Mouse (Mus musculus): Measurements from ENCODE around the gene Hunk.

Gene Hunk

DNA sequence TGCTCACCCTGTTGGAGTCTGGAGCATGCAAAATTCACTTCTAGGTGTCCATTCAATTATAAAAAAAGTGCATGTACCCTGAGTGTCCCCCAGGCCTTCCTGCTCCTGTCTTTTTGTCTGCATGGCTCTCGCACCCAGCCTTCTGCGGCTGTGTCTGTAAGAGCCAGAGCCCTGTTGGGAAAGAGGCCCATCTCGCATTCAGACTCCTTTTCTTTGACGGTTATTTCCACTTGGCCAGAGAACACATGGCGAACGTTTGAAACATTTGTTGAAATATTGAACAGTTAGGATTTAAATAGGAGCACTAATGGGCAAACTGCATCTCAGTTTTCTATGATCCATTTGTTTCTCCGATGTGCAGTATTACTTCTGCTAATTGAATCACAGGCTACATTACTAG, 99.3 kb downstream of the Hunk start:
- Histone ChIP-seq H3K27me3 (ENCODE audit: insufficient read depth, low read length) (no peaks in the 10 kb centered on the region), H3K9me3 (ENCODE audit: low read length) (no peaks in the 10 kb centered on the region), H3K4me3 (replicated peaks; ENCODE audit: low read length) (no peak overlapping the region), H3K36me3 (ENCODE audit: insufficient read depth, low read length) (peaks cover 51% of the 10 kb centered on the region), H3K4me1 (replicated peaks; ENCODE audit: low read depth, low read length) (no peaks in the 10 kb centered on the region)
- no peak for TF ChIP-seq NANOG (IDR thresholded peaks at IDR 0.05; ENCODE audit: borderline replicate concordance, low read length)
- no peak for TF ChIP-seq POU5F1 (IDR thresholded peaks at IDR 0.05; ENCODE audit: borderline replicate concordance, low read length)
- no peak for TF ChIP-seq CTCF (conservative IDR thresholded peaks at IDR 0.05; ENCODE audit: low read length)

DNA sequence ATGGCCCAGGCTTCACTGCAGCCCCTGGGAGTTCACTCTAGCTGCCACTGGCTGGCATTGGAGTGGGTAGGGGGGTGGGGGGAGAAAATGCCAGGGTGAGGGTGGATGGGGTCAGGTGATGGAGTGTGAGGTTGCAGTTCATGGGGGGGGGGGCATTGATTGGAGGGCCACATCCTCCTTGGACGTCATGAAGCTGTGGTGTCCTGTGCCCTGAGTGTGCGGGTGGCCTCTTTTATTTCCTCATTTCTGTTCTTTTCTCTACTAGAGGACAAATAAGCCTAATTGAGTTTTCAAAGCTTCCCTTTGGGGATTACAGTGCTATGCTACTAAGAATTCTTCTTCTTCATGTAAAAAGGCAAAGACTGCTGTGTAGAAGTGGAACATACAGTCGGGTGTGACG, 99.8 kb downstream of the Hunk start:
- no peak for TF ChIP-seq CTCF (conservative IDR thresholded peaks at IDR 0.05; ENCODE audit: low read length)
- TF ChIP-seq NANOG (IDR thresholded peaks at IDR 0.05; ENCODE audit: borderline replicate concordance, low read length): no peak
- TF ChIP-seq POU5F1 (IDR thresholded peaks at IDR 0.05; ENCODE audit: borderline replicate concordance, low read length): no peak
- Histone ChIP-seq H3K36me3 (ENCODE audit: insufficient read depth, low read length) (peaks cover 50% of the 10 kb centered on the region), H3K27me3 (ENCODE audit: insufficient read depth, low read length) (no peaks in the 10 kb centered on the region), H3K9me3 (ENCODE audit: low read length) (no peaks in the 10 kb centered on the region), H3K4me1 (replicated peaks; ENCODE audit: low read depth, low read length) (no peaks in the 10 kb centered on the region), H3K4me3 (replicated peaks; ENCODE audit: low read length) (no peak overlapping the region)

DNA sequence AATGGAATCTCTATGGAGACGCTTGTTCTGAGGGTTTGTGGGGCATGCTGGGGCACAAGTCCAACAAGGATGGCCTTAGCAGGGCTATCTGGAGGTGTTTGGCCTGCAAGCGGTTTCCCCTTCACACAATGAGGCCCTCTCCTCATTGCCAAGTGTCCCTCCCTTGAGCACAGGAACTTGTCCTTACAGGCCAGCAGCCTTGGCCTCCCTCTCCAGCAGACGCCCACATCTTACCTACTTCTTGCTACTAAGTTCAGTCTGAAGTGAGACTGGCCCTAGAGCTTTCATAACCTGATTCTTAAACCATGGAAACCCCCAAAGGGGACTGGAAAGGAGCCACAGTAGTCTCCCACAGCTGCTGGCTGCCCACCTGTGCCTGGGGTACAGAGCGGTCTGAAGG, 104.3 kb downstream of the Hunk start:
- no peak for TF ChIP-seq POU5F1 (IDR thresholded peaks at IDR 0.05; ENCODE audit: borderline replicate concordance, low read length)
- TF ChIP-seq CTCF (conservative IDR thresholded peaks at IDR 0.05; ENCODE audit: low read length): no peak
- no peak for TF ChIP-seq NANOG (IDR thresholded peaks at IDR 0.05; ENCODE audit: borderline replicate concordance, low read length)
- no peaks in the 10 kb centered on the region for H3K9me3 ChIP-seq (ENCODE audit: low read length)
- H3K4me3 ChIP-seq (replicated peaks; ENCODE audit: low read length): no peak overlapping the region
- H3K36me3 ChIP-seq (ENCODE audit: insufficient read depth, low read length): peaks cover 35% of the 10 kb centered on the region
- H3K4me1 ChIP-seq (replicated peaks; ENCODE audit: low read depth, low read length): no peaks in the 10 kb centered on the region
- H3K27me3 ChIP-seq (ENCODE audit: insufficient read depth, low read length): no peaks in the 10 kb centered on the region

DNA sequence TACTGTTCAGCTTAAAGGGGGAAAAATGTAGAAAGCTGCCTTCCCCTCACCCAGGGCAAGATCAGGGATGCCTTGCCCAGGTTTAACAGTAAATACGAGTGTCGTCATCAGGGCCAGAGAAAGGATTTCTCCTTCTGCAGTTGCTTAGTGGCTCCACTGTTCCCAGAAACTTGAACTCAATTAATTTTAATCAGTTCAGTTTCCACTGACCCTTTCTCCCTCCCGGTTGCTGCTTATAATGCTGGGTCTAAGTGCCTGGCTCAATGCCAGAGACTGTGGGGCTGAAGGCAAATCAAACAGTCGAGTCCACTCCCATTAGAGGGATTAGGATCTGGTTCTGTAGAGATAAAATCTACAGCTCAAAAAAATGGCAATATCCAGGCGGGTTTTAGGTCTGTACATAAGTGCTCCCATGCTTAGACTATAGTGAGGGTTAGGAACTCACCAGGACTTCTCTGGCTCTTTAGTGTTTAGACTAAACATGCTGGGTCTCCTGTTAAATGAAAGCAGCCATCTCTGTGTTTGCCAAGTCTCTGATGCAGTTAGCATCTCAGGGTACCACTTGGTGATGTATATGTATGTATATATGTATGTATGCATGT, 106.2 kb downstream of the Hunk start:
- TF ChIP-seq POU5F1 (IDR thresholded peaks at IDR 0.05; ENCODE audit: borderline replicate concordance, low read length): no peak
- TF ChIP-seq NANOG (IDR thresholded peaks at IDR 0.05; ENCODE audit: borderline replicate concordance, low read length): no peak
- TF ChIP-seq CTCF (conservative IDR thresholded peaks at IDR 0.05; ENCODE audit: low read length): no peak
- Histone ChIP-seq H3K4me1 (replicated peaks; ENCODE audit: low read depth, low read length) (peaks cover 8% of the 10 kb centered on the region), H3K9me3 (ENCODE audit: low read length) (no peaks in the 10 kb centered on the region), H3K4me3 (replicated peaks; ENCODE audit: low read length) (no peak overlapping the region), H3K27me3 (ENCODE audit: insufficient read depth, low read length) (no peaks in the 10 kb centered on the region), H3K36me3 (ENCODE audit: insufficient read depth, low read length) (peaks cover 42% of the 10 kb centered on the region)

DNA sequence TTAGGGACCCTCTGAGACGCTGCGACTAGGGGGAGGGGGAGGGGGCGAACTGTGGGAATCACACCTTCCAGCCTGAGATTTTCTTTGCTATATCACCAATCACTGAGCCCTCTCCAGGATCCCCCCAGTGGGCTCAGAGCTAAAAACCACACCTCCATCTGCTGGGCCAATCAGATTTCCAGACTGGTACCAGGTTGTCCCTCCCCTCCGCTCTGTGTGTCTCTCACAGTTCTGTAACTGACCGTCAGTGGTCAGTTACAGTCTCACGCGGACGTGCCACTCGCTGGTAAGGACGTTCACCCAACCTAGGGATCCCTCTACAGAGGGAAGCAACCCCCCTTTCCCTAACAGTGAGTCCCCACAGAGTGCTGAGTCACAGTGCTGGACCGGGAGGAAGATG, 111.1 kb downstream of the Hunk start:
- H3K4me3 ChIP-seq (replicated peaks; ENCODE audit: low read length): no peak overlapping the region
- TF ChIP-seq POU5F1 (IDR thresholded peaks at IDR 0.05; ENCODE audit: borderline replicate concordance, low read length) (no peak), CTCF (conservative IDR thresholded peaks at IDR 0.05; ENCODE audit: low read length) (no peak), NANOG (IDR thresholded peaks at IDR 0.05; ENCODE audit: borderline replicate concordance, low read length) (no peak)

DNA sequence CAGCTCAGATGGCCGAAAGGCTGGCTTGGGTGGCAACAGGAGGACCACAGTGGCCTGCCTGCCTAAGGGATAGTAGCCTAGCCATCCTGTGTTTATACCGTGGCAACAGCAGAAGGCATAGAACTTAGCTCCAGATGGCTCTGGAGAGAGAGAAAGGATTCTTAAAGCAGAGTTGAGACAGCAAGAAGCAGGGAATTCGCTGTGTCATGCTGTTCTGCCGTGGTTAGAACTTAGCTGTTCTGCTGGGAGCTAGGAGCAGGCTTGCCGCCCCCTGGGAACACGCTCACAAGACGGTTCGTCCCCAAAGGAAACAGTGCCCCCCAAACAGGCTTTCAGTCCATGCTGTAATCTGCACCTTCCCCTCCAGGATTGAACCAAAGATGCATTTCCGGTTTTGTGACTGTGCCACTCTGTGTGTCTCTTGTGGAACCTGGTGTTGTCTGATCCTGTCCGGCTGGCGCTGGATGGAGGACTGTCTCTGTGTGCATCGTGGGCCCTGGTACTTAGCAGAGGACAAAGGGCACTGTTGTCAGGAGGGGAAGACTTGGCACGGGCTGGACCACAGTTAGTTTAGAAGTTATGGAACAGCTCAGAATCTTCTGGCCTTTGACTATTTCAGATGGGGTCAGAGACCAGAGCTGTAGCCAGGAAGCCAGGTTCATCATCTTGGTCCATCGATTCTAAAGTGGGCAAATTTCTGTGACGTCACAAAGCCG, 112.1 kb downstream of the Hunk start:
- Histone ChIP-seq H3K4me1 (replicated peaks; ENCODE audit: low read depth, low read length) (peaks cover 55% of the 10 kb centered on the region), H3K4me3 (replicated peaks; ENCODE audit: low read length) (no peak overlapping the region)
- TF ChIP-seq CTCF (conservative IDR thresholded peaks at IDR 0.05; ENCODE audit: low read length) (no peak), POU5F1 (IDR thresholded peaks at IDR 0.05; ENCODE audit: borderline replicate concordance, low read length) (no peak), NANOG (IDR thresholded peaks at IDR 0.05; ENCODE audit: borderline replicate concordance, low read length) (no peak)

More for the DNA sequence above, 111.1 kb downstream of the Hunk start:
- Histone ChIP-seq H3K4me1 (replicated peaks; ENCODE audit: low read depth, low read length) (peaks cover 48% of the 10 kb centered on the region), H3K27me3 (ENCODE audit: insufficient read depth, low read length) (no peaks in the 10 kb centered on the region), H3K9me3 (ENCODE audit: low read length) (no peaks in the 10 kb centered on the region), H3K36me3 (ENCODE audit: insufficient read depth, low read length) (peaks cover 24% of the 10 kb centered on the region)

DNA sequence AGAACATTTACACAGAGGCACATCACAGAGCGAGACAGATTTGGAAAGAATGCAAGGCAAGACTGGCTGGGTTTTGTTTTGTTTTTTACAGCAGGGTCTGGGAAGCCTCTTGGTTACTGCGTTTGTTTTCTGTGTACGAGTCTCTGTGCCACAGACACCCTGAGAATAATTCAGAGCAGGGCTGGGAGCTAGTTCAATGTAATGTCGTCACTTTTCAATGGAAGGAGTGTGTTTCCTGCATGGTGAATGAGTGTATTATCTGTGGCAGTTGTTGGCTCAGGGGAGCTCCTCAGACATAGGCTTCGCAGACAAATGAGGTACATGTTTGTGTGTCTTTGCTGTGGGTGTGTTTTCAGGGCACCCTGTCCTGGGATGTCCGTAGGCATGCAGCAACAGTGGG, 115.0 kb downstream of the Hunk start:
- TF ChIP-seq POU5F1 (IDR thresholded peaks at IDR 0.05; ENCODE audit: borderline replicate concordance, low read length) (no peak), NANOG (IDR thresholded peaks at IDR 0.05; ENCODE audit: borderline replicate concordance, low read length) (no peak), CTCF (conservative IDR thresholded peaks at IDR 0.05; ENCODE audit: low read length) (no peak)
- H3K9me3 ChIP-seq (ENCODE audit: low read length): no peaks in the 10 kb centered on the region
- H3K4me3 ChIP-seq (replicated peaks; ENCODE audit: low read length): no peak overlapping the region
- peaks cover 2% of the 10 kb centered on the region; the same call in 1 of the 2 replicates for H3K27me3 ChIP-seq (ENCODE audit: insufficient read depth, low read length)
- H3K4me1 ChIP-seq (replicated peaks; ENCODE audit: low read depth, low read length): peaks cover 74% of the 10 kb centered on the region
- H3K36me3 ChIP-seq (ENCODE audit: insufficient read depth, low read length): peaks cover 8% of the 10 kb centered on the region

More for the DNA sequence above, 112.1 kb downstream of the Hunk start:
- H3K36me3 ChIP-seq (ENCODE audit: insufficient read depth, low read length): peaks cover 21% of the 10 kb centered on the region
- H3K27me3 ChIP-seq (ENCODE audit: insufficient read depth, low read length): no peaks in the 10 kb centered on the region
- no peaks in the 10 kb centered on the region for H3K9me3 ChIP-seq (ENCODE audit: low read length)

DNA sequence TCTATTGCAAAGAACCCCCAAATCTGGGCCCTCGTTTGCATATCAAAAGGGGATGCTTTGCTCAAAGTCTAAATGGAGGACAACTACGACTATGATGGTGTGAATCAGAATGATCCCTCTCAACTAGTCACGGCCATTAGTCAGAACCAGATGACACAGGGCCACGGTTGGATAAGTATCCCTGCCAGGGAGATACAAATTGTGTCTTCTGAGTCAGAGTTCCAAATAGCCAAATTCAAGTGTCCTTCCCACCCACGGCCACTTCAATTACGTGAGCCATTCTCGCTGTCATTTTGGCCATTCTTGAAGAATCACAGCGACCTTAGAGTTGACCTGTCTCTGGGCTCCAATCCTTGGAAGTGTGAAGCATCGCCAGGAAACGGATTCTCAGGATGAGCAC, 119.4 kb downstream of the Hunk start:
- no peak overlapping the region for H3K4me3 ChIP-seq (replicated peaks; ENCODE audit: low read length)
- TF ChIP-seq NANOG (IDR thresholded peaks at IDR 0.05; ENCODE audit: borderline replicate concordance, low read length) (no peak), POU5F1 (IDR thresholded peaks at IDR 0.05; ENCODE audit: borderline replicate concordance, low read length) (no peak), CTCF (conservative IDR thresholded peaks at IDR 0.05; ENCODE audit: low read length) (no peak)
- no peaks in the 10 kb centered on the region for H3K36me3 ChIP-seq (ENCODE audit: insufficient read depth, low read length)
- H3K27me3 ChIP-seq (ENCODE audit: insufficient read depth, low read length): peaks cover 3% of the 10 kb centered on the region; the same call in 1 of the 2 replicates
- H3K9me3 ChIP-seq (ENCODE audit: low read length): no peaks in the 10 kb centered on the region
- peaks cover 39% of the 10 kb centered on the region for H3K4me1 ChIP-seq (replicated peaks; ENCODE audit: low read depth, low read length)

All from E14TG2a.4 (cell line).